Mouse (Mus musculus) hindbrain, postnatal 0 days (tissue): Measurements from ENCODE around the gene Uap1l1. TPM values are rescaled to one million over a fixed set of nuclear protein-coding genes. Genes with fewer than 3 reads are reported as not detected.

Experiments
- ATAC-seq: fragments of 200-750 bp; cut with Nextera tagmentation; 2 replicates; pipeline ENCODE4 v1.8.0; 2017; ENCODE audit warnings: mild to moderate bottlenecking, moderate TSS enrichment, moderate library complexity
- DNase-seq: peaks from one replicate; pipeline ENCODE4 v3.0.0-alpha.2; 2015; ENCODE audit warnings: low spot score
- H3K27ac ChIP-seq: fragments of 300-500 bp; sonication (generic); 2 replicates; pipeline ENCODE4 v1.5.1; 2014; ENCODE audit warnings: mild to moderate bottlenecking
- H3K27me3 ChIP-seq: fragments of 300-500 bp; sonication (generic); 2 replicates; pipeline ENCODE4 v1.6.1; 2014; ENCODE audit warnings: low read length, mixed read lengths; ENCODE audit not compliant: insufficient read depth
- H3K36me3 ChIP-seq: fragments of 300-500 bp; sonication (generic); 2 replicates; pipeline ENCODE4 v1.6.1; 2014; ENCODE audit warnings: low read length, mixed read lengths; ENCODE audit not compliant: insufficient read depth
- H3K4me1 ChIP-seq: fragments of 300-500 bp; sonication (generic); 2 replicates; pipeline ENCODE4 v1.6.1; 2014; ENCODE audit warnings: antibody characterized with exemption, low read length, mixed read lengths; ENCODE audit not compliant: insufficient read depth
- H3K4me2 ChIP-seq: fragments of 300-500 bp; sonication (generic); 2 replicates; pipeline ENCODE4 v1.6.1; 2014; ENCODE audit warnings: low read depth, mild to moderate bottlenecking, low read length, moderate library complexity, mixed read lengths
- H3K4me3 ChIP-seq: fragments of 300-500 bp; sonication (generic); 2 replicates; pipeline ENCODE4 v1.5.1; 2014; ENCODE audit warnings: low read length
- H3K9ac ChIP-seq: fragments of 300-500 bp; sonication (generic); replicated peaks from 2 replicates; pipeline ENCODE4 v1.6.1; 2014; ENCODE audit warnings: mild to moderate bottlenecking, low read length, moderate library complexity, mixed read lengths
- H3K9me3 ChIP-seq: fragments of 300-500 bp; sonication (generic); 2 replicates; pipeline ENCODE4 v1.6.1; 2016; ENCODE audit warnings: low read length, mixed read lengths
- CTCF ChIP-seq: IDR thresholded peaks from 2 replicates; pipeline ENCODE4 v1.5.1; 2016; ENCODE audit warnings: antibody characterized with exemption, control low read depth, low read depth
- WGBS: fragments of 180-500 bp; shearing (Covaris S2); extraction: QIAGEN DNeasy Blood & Tissue Kit; methylation state at CpG from one replicate; pipeline ENCODE4 v1.1.7; 2014; 5-methylcytosine and 5-hydroxymethylcytosine counted together
- polyA plus RNA-seq: library from polyadenylated mRNA; unstranded; fragments of >200 nt; fragmentation: Nextera tagmentation; extraction: Ambion mirVana; gene quantifications from 2 replicates; pipeline ENCODE4 v1.2.1, GENCODE M21; 2015
- total RNA-seq: library from RNA; depleted of rRNA; stranded (reverse); fragments of >200 nt; gene quantifications from 2 replicates; pipeline ENCODE4 v1.2.3, GENCODE M21; 2014

Gene Uap1l1
- total and polyA plus RNA-seq, 2 experiments from 2014 or later: 7.5 to 15.6 TPM

DNA sequence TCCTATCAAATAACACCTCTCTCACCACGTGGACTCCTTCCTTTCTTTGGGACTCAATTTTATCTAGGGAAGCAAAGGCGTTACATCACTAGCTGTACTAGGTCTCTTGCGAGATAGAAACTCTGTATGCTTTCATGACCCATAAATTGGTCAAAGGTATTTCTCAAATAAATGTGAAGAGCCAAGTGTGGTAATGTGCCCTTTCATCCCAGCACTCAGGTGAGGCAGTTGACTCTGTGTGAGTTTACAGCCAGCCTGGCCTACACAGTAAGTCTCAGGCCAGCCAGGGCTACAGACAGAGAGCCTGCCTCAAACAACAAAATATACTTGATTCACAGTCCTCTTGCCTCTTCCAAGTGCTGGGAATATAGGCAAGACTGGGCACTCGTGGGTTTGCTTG lies 5.6 kb downstream of the Uap1l1 start:
- H3K27ac ChIP-seq: no peak overlapping the region
- ATAC-seq: no peak

DNA sequence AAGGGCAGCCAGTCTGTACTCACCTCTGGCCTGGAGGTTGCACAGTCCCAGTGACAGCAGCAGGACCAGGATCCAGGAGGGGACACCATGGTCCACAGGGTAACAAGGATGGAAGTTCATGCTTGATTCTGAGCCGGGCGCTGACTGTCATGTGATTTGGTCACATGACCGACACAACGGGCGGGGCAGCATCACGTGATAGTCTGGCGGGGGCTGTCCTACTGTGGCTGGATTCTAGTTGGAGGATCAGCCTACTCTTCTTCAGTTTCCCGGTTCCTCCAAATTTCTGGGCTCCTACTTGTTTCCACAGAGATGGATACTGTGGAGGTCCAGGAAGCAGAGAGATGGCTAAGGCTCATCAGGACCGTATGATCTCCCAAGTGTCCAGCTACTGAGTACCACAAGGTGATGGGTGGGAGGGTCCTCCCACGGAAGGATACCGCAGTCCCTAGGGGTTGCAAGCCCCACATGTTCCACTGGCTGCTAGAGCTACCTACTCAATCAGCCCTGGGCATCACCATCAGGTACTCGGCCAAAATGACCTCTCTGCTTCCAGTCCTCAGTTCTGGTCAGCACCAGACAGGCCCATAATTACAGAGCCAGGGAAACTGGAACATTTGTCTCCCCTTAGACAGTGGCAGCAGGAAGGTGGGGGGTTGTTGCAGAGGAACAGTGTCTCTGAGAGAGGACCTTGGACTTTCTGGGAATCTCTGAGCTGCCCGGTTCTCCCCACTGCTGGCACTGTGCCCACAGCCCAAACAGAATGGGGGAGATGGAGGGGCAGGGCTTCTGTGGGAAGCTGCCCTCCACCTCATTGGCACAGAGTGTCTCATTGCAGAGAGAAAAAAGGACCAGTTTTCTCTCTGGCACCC lies 9.0 kb downstream of the Uap1l1 start, which contains the start of gene Dpp7:
Dpp7 (minus strand) TSS at position 152 of the 872 bp plus-strand sequence.
- Histone ChIP-seq H3K4me1 (peaks cover 18% of the 10 kb centered on the region), H3K9ac (peak within 1 kb of the TSS; percentile 53), H3K4me2 (peak within 1 kb of the TSS; percentile 92), H3K27me3 (no peaks in the 10 kb centered on the region), H3K27ac (peak within 1 kb of the TSS; percentile 51; the same call in 1 of the 2 replicates), H3K9me3 (no peaks in the 10 kb centered on the region), H3K36me3 (peaks cover 22% of the 10 kb centered on the region), H3K4me3 (peak within 1 kb of the TSS; percentile 49)
- peak; percentile 93 for DNase-seq
- no peak for TF ChIP-seq CTCF
- whole genome bisulfite sequencing: 2% methylated on average over 13 of the region's 13 CpGs
- ATAC-seq: peak; percentile 88

More for the DNA sequence above, 5.6 kb downstream of the Uap1l1 start:
- Histone ChIP-seq H3K4me3 (no peak overlapping the region), H3K36me3 (no peaks in the 10 kb centered on the region), H3K4me1 (peaks cover 18% of the 10 kb centered on the region), H3K27me3 (no peaks in the 10 kb centered on the region), H3K9me3 (no peaks in the 10 kb centered on the region), H3K4me2 (no peak overlapping the region), H3K9ac (no peak overlapping the region)
- no peak for TF ChIP-seq CTCF
- 77% methylated on average over 4 of the region's 4 CpGs for WGBS
- DNase-seq: no peak

DNA sequence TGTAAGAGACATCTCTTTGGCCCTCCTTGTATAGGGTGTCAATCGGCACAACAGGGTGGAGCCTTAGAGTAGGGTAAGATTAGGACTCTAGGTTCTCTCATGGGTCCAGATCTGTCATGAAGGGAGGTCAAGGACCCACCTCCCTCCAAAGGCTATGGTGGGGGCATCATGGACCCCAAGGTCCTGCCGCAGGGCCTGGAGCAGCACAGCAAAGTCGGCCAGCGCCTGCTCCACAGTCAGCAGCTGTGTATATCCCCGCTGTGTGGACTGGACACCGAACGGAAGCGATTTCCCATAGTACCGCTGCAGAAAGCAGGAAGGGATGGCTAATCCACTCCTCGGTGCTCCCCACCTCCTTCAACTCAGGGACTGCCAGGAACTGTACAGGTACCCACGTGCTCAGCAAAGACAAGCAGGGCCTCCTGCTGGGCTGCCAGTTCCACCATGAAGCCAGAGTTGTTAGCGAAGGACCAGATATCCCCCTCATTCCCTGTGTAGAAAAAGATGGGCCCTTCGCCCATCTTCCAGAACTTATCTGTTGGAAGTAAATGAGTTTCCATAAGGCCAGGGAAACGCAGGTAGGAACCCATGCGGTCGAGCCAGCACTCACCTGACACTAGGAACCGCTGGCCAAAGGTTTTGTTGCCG lies 9.9 kb downstream of the Uap1l1 start:
- DNase-seq (no peak), ATAC-seq (0 out of 2 replicates have a peak, but pooled peaks have one; percentile 31)
- no peaks in the 10 kb centered on the region for H3K9me3 ChIP-seq
- H3K27ac ChIP-seq: no peak overlapping the region
- H3K9ac ChIP-seq: peak overlapping the region; percentile 53; the same call in 1 of the 2 replicates
- peaks cover 29% of the 10 kb centered on the region for H3K36me3 ChIP-seq
- WGBS: 43% methylated on average over 18 of the region's 18 CpGs
- peak overlapping the region; percentile 49 for H3K4me3 ChIP-seq
- no peak for TF ChIP-seq CTCF
- no peaks in the 10 kb centered on the region for H3K27me3 ChIP-seq
- H3K4me2 ChIP-seq: peak overlapping the region; percentile 92
- peaks cover 18% of the 10 kb centered on the region for H3K4me1 ChIP-seq

DNA sequence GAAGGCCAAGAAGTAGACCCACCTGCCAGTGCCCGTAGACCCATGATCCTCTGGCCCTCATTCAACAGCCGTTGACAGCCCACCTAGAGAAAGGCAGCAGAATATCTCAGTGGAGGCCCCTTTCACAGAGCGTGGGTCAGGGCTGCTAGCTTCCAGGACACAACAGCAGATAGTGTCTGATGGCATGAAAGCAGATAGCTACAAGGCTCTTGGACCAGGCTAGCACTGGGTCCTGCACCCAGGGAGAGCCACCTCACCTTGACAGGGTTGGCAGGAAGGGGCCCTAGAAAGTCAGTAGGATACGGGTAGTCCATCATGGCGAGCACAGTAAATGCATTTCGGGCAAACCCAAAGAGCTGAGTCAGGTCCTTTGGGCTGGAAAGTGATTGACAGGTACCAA lies 11.3 kb downstream of the Uap1l1 start:
- ATAC-seq (no peak), DNase-seq (no peak)
- WGBS: 89% methylated on average over 6 of the region's 6 CpGs
- Histone ChIP-seq H3K27ac (no peak overlapping the region), H3K9me3 (no peaks in the 10 kb centered on the region), H3K36me3 (peaks cover 42% of the 10 kb centered on the region), H3K4me3 (no peak overlapping the region), H3K9ac (no peak overlapping the region), H3K4me2 (no peak overlapping the region), H3K27me3 (no peaks in the 10 kb centered on the region), H3K4me1 (peaks cover 18% of the 10 kb centered on the region)
- TF ChIP-seq CTCF: no peak

DNA sequence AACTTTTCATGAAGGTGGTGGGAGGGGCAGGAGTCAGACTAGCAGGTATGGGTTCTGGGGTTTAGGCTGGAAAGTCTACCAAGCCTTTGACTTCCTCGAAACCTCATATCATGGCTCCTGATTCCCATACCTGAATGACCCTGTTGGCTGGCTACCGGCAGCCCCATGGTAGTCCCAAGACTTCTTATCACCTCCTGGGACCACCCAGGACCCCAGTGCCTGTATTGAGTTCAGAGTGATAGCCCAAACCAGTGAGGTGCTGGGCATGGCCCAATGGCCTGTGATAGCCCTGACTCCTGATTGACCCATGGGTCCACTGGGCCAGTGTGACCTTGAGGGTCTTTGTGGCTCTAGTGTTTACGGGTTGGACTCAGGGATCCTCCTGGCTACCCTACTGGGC lies 14.8 kb downstream of the Uap1l1 start:
- ATAC-seq: no peak
- no peak for DNase-seq
- Histone ChIP-seq H3K4me1 (peaks cover 8% of the 10 kb centered on the region), H3K9ac (no peak overlapping the region), H3K4me3 (no peak overlapping the region), H3K4me2 (no peak overlapping the region), H3K9me3 (no peaks in the 10 kb centered on the region), H3K27ac (no peak overlapping the region), H3K27me3 (no peaks in the 10 kb centered on the region), H3K36me3 (peaks cover 74% of the 10 kb centered on the region)
- no peak for TF ChIP-seq CTCF
- 97% methylated on average over 3 of the region's 3 CpGs for WGBS

DNA sequence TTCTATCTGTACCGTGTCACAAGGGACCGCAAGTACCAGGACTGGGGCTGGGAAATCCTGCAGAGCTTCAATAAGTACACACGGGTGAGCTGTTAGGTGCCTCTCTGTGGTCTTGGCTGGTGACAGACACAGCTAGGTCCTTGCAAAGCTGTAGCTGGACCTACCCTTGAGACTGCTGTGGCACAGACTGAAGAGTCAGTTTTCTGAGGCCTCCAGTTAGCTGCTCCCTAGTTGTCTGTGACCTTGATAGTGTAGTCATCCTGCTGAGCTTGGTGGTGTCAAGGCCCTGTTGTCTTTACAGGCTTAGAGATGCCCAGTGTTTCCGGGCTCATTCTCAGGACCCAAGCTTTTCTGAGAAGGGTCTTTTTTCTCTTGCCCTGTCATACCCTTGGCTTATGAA lies 16.0 kb downstream of the Uap1l1 start:
- H3K9ac ChIP-seq: no peak overlapping the region
- no peaks in the 10 kb centered on the region for H3K4me1 ChIP-seq
- no peaks in the 10 kb centered on the region for H3K9me3 ChIP-seq
- no peak overlapping the region for H3K4me3 ChIP-seq
- DNase-seq (no peak), ATAC-seq (no peak)
- no peak overlapping the region for H3K27ac ChIP-seq
- H3K36me3 ChIP-seq: peaks cover 85% of the 10 kb centered on the region
- TF ChIP-seq CTCF: no peak
- WGBS: 98% methylated on average over 4 of the region's 4 CpGs
- no peaks in the 10 kb centered on the region for H3K27me3 ChIP-seq
- no peak overlapping the region for H3K4me2 ChIP-seq
